Mouse (Mus musculus) stomach, postnatal 0 days (tissue): ENCODE measurements around the gene Lrrc8d. TPM values are rescaled to one million over a fixed set of nuclear protein-coding genes. Genes with fewer than 3 reads are reported as not detected.
"Not testable (repeated sequence)": the region's sequence is repeated elsewhere in the genome, so short reads cannot be mapped to it uniquely, and the experiment has no call there.

Source experiments
- ATAC-seq: fragments of 200-750 bp; cut with Nextera tagmentation; 2 replicates; pipeline ENCODE4 v1.8.0; 2017; ENCODE audit not compliant: low FRiP score, low TSS enrichment
- DNase-seq: peaks from one replicate; pipeline ENCODE4 v3.0.0-alpha.2; 2016; ENCODE audit warnings: low spot score
- H3K27ac ChIP-seq: fragments of 300-500 bp; sonication (generic); replicated peaks from 2 replicates; pipeline ENCODE4 v1.5.1; 2014; ENCODE audit warnings: mild to moderate bottlenecking, control low read depth
- H3K27me3 ChIP-seq: fragments of 300-500 bp; sonication (generic); 2 replicates; pipeline ENCODE4 v1.6.1; 2014; ENCODE audit warnings: low read length; ENCODE audit not compliant: control insufficient read depth, insufficient read depth
- H3K36me3 ChIP-seq: fragments of 300-500 bp; sonication (generic); 2 replicates; pipeline ENCODE4 v1.6.1; 2014; ENCODE audit warnings: low read length, mixed read lengths; ENCODE audit not compliant: control insufficient read depth, insufficient read depth
- H3K4me1 ChIP-seq: fragments of 300-500 bp; sonication (generic); replicated peaks from 2 replicates; pipeline ENCODE4 v1.6.1; 2014; ENCODE audit warnings: antibody characterized with exemption; ENCODE audit not compliant: control insufficient read depth, insufficient read depth
- H3K4me2 ChIP-seq: fragments of 300-500 bp; sonication (generic); replicated peaks from 2 replicates; pipeline ENCODE4 v1.6.1; 2014; ENCODE audit warnings: low read depth, mild to moderate bottlenecking, control low read depth, moderate library complexity
- H3K4me3 ChIP-seq: fragments of 300-500 bp; sonication (generic); 2 replicates; pipeline ENCODE4 v1.5.1; 2014; ENCODE audit warnings: low read depth, low read length, control low read depth
- H3K9ac ChIP-seq: fragments of 300-500 bp; sonication (generic); 2 replicates; pipeline ENCODE4 v1.6.1; 2014; ENCODE audit warnings: mild to moderate bottlenecking, low read length, control low read depth, mixed read lengths
- H3K9me3 ChIP-seq: fragments of 300-500 bp; sonication (generic); 2 replicates; pipeline ENCODE4 v1.6.1; 2016; ENCODE audit warnings: low read length; ENCODE audit not compliant: control insufficient read depth
- CTCF ChIP-seq: IDR thresholded peaks from 2 replicates; pipeline ENCODE4 v1.5.1; 2016; ENCODE audit warnings: antibody characterized with exemption, low read depth, mild to moderate bottlenecking, moderate library complexity
- EP300 ChIP-seq: optimal IDR thresholded peaks from 2 replicates; pipeline ENCODE3; 2016; ENCODE audit warnings: antibody characterized with exemption
- WGBS: fragments of 180-500 bp; shearing (Covaris S2); extraction: QIAGEN DNeasy Blood & Tissue Kit; methylation state at CpG from one replicate; pipeline ENCODE4 v1.1.7; 2014; 5-methylcytosine and 5-hydroxymethylcytosine counted together
- polyA plus RNA-seq: library from polyadenylated mRNA; unstranded; fragments of >200 nt; fragmentation: Nextera tagmentation; extraction: Ambion mirVana; gene quantifications from 2 replicates; pipeline ENCODE4 v1.2.1, GENCODE M21; 2015

Gene Lrrc8d
- polyA plus RNA-seq, 1 experiment from 2014 or later, result 10.2 TPM

GRCm38 (mm10) chr5:105859716-105860460 is 160.1 kb downstream of the Lrrc8d start:
- H3K27ac ChIP-seq, result peak overlapping the region; percentile 41; the same call in 1 of the 2 replicates
- no peak overlapping the region for H3K9ac ChIP-seq
- peaks cover 4% of the 10 kb centered on the region; the same call in 1 of the 2 replicates for H3K4me1 ChIP-seq
- ATAC-seq (no peak), DNase-seq (no peak)
- no peaks in the 10 kb centered on the region for H3K36me3 ChIP-seq
- TF ChIP-seq CTCF, result no peak
- no peak for TF ChIP-seq EP300
- no peaks in the 10 kb centered on the region for H3K27me3 ChIP-seq
- H3K4me3 ChIP-seq, result no peak overlapping the region
- H3K9me3 ChIP-seq, result no peaks in the 10 kb centered on the region
- 64% methylated on average over 11 of the region's 11 CpGs for WGBS
- H3K4me2 ChIP-seq, result no peak overlapping the region

GRCm38 (mm10) chr5:105860461-105860835 is 160.7 kb downstream of the Lrrc8d start:
- WGBS, result 88% methylated on average over 10 of the region's 10 CpGs
- Histone ChIP-seq H3K4me3 (no peak overlapping the region), H3K27me3 (no peaks in the 10 kb centered on the region), H3K27ac (no peak overlapping the region), H3K36me3 (no peaks in the 10 kb centered on the region), H3K9me3 (no peaks in the 10 kb centered on the region), H3K4me1 (peaks cover 4% of the 10 kb centered on the region; the same call in 1 of the 2 replicates), H3K9ac (no peak overlapping the region), H3K4me2 (no peak overlapping the region)
- ATAC-seq (no peak), DNase-seq (no peak)
- TF ChIP-seq EP300, result no peak
- TF ChIP-seq CTCF, result no peak

- H3K4me1 ChIP-seq, result peaks cover 4% of the 10 kb centered on the region; the same call in 1 of the 2 replicates
- no peak overlapping the region for H3K4me2 ChIP-seq
- H3K4me3 ChIP-seq, result no peak overlapping the region
- no peaks in the 10 kb centered on the region for H3K27me3 ChIP-seq
- no peaks in the 10 kb centered on the region for H3K36me3 ChIP-seq
- WGBS, result 91% methylated on average over 5 of the region's 5 CpGs
- no peaks in the 10 kb centered on the region for H3K9me3 ChIP-seq
- H3K27ac ChIP-seq, result no peak overlapping the region
- ATAC-seq (no peak), DNase-seq (no peak)
- H3K9ac ChIP-seq, result no peak overlapping the region
- TF ChIP-seq EP300, result no peak
- TF ChIP-seq CTCF, result no peak
Measured at GRCm38 (mm10) chr5:105861616-105862015, 161.8 kb downstream of the Lrrc8d start.

GRCm38 (mm10) chr5:105865110-105865628 is 165.4 kb downstream of the Lrrc8d start:
- not testable (repeated sequence) for H3K4me1 ChIP-seq, ATAC-seq, H3K4me3 ChIP-seq, H3K9ac ChIP-seq, H3K27me3 ChIP-seq, H3K27ac ChIP-seq, H3K4me2 ChIP-seq, H3K9me3 ChIP-seq, H3K36me3 ChIP-seq, DNase-seq
- 48% methylated on average over 5 of the region's 5 CpGs for WGBS

- WGBS, result 39% methylated on average over 4 of the region's 4 CpGs
- H3K4me2 ChIP-seq, result no peak overlapping the region
- H3K4me3 ChIP-seq, result no peak overlapping the region
- TF ChIP-seq CTCF (no peak), EP300 (no peak)
- H3K9me3 ChIP-seq, result no peaks in the 10 kb centered on the region
- H3K36me3 ChIP-seq, result no peaks in the 10 kb centered on the region
- no peaks in the 10 kb centered on the region for H3K27me3 ChIP-seq
- no peak for ATAC-seq
- H3K4me1 ChIP-seq, result no peaks in the 10 kb centered on the region
- no peak overlapping the region for H3K27ac ChIP-seq
- no peak overlapping the region for H3K9ac ChIP-seq
- no peak for DNase-seq
Measured at GRCm38 (mm10) chr5:105867427-105867826, 167.7 kb downstream of the Lrrc8d start.

GRCm38 (mm10) chr5:105867841-105868447 is 168.2 kb downstream of the Lrrc8d start:
- Histone ChIP-seq H3K9ac (no peak overlapping the region), H3K27me3 (no peaks in the 10 kb centered on the region), H3K27ac (no peak overlapping the region), H3K4me2 (no peak overlapping the region), H3K36me3 (no peaks in the 10 kb centered on the region), H3K4me3 (no peak overlapping the region), H3K4me1 (no peaks in the 10 kb centered on the region), H3K9me3 (no peaks in the 10 kb centered on the region)
- 53% methylated on average over 16 of the region's 16 CpGs for WGBS
- TF ChIP-seq EP300 (no peak), CTCF (no peak)
- ATAC-seq, result peak; percentile 45; the same call in 1 of the 2 replicates
- DNase-seq, result no peak
